Mouse (Mus musculus) c-Kit-positive CD71-negative TER-119-negative erythroid progenitor cells, embryonic 14.5 days (primary cell): ENCODE measurements around the gene Phyhipl.

Experiments used
- DNase-seq: peaks from one replicate; pipeline ENCODE4 v3.0.0-alpha.2; 2013; ENCODE audit warnings: low read depth

Phyhipl gene

GRCm38 (mm10) chr10:70655828-70656227, at the start of gene Phyhipl:
Gene Phyhipl (minus strand): TSS chr10:70655965.
- no peak for DNase-seq

- no peak for DNase-seq
Measured at GRCm38 (mm10) chr10:70703211-70703610, 47.4 kb upstream of the Phyhipl start.

GRCm38 (mm10) chr10:70699581-70699980, 43.8 kb upstream of the Phyhipl start:
- DNase-seq: no peak

GRCm38 (mm10) chr10:70698014-70698413, 42.2 kb upstream of the Phyhipl start:
- no peak for DNase-seq

- no peak for DNase-seq
Measured at GRCm38 (mm10) chr10:70696748-70697585, 41.2 kb upstream of the Phyhipl start.

GRCm38 (mm10) chr10:70689346-70689745, 33.6 kb upstream of the Phyhipl start:
- DNase-seq: no peak

- DNase-seq: no peak
Measured at GRCm38 (mm10) chr10:70688881-70689280, 33.1 kb upstream of the Phyhipl start.

GRCm38 (mm10) chr10:70686941-70687703, 31.4 kb upstream of the Phyhipl start:
- no peak for DNase-seq

GRCm38 (mm10) chr10:70686505-70686904, 30.7 kb upstream of the Phyhipl start:
- no peak for DNase-seq

GRCm38 (mm10) chr10:70683508-70683907, 27.7 kb upstream of the Phyhipl start:
- no peak for DNase-seq

GRCm38 (mm10) chr10:70677946-70678345, 22.2 kb upstream of the Phyhipl start:
- no peak for DNase-seq

- DNase-seq: no peak
Measured at GRCm38 (mm10) chr10:70656272-70656671, 507 bp upstream of the Phyhipl start.

- DNase-seq: no peak
Measured at GRCm38 (mm10) chr10:70654655-70655054, 1.1 kb downstream of the Phyhipl start.

- DNase-seq: no peak
Measured at GRCm38 (mm10) chr10:70654139-70654538, 1.6 kb downstream of the Phyhipl start.

GRCm38 (mm10) chr10:70651769-70652648, 3.8 kb downstream of the Phyhipl start:
- no peak for DNase-seq

- no peak for DNase-seq
Measured at GRCm38 (mm10) chr10:70648831-70649230, 6.9 kb downstream of the Phyhipl start.

GRCm38 (mm10) chr10:70643131-70643530, 12.6 kb downstream of the Phyhipl start:
- no peak for DNase-seq

GRCm38 (mm10) chr10:70640896-70641596, 14.7 kb downstream of the Phyhipl start:
- DNase-seq: no peak

- no peak for DNase-seq
Measured at GRCm38 (mm10) chr10:70640075-70640737, 15.6 kb downstream of the Phyhipl start.

- DNase-seq: no peak
Measured at GRCm38 (mm10) chr10:70637640-70638328, 18.0 kb downstream of the Phyhipl start.
